Mouse (Mus musculus) spleen, adult 2 months (tissue): ENCODE measurements around the gene Cflar. TPM values are rescaled to one million over a fixed set of nuclear protein-coding genes. Genes with fewer than 3 reads are reported as not detected.
A peak's percentile ranks its signal among the peaks of the same experiment; 100 is the strongest.

Experiments used
- DNase-seq, 2 experiments: peaks; one replicate each; pipeline versions ENCODE4 v3.0.0 to v3.0.0-alpha.2; 2012 to 2021; ENCODE audit warnings: low spot score in 2 of 2, low read depth in 1 of 2
- H3K27ac ChIP-seq: fragments of 200-500 bp; 2 replicates; pipeline ENCODE4 v1.5.1; 2012; ENCODE audit warnings: low read length, inconsistent platforms; ENCODE audit not compliant: insufficient read depth
- H3K27me3 ChIP-seq: fragments of 200-500 bp; 2 replicates; pipeline ENCODE4 v1.6.1; 2012; ENCODE audit warnings: mild to moderate bottlenecking, moderate library complexity, low read length, inconsistent platforms; ENCODE audit not compliant: control insufficient read depth, insufficient read depth
- H3K36me3 ChIP-seq: fragments of 200-500 bp; 2 replicates; pipeline ENCODE4 v1.6.1; 2012; ENCODE audit warnings: mild to moderate bottlenecking, low read length, inconsistent platforms; ENCODE audit not compliant: control insufficient read depth, insufficient read depth
- H3K4me1 ChIP-seq: fragments of 200-500 bp; 2 replicates; pipeline ENCODE4 v1.6.1; 2011; ENCODE audit warnings: inconsistent platforms; ENCODE audit not compliant: control insufficient read depth, insufficient read depth, insufficient read length
- H3K4me3 ChIP-seq: fragments of 200-500 bp; 2 replicates; pipeline ENCODE4 v1.5.1; 2011; ENCODE audit warnings: mild to moderate bottlenecking, inconsistent platforms; ENCODE audit not compliant: insufficient read depth, insufficient read length; ENCODE audit errors: extremely low read depth
- CTCF ChIP-seq: fragments of 200-500 bp; IDR thresholded peaks from 2 replicates; pipeline ENCODE4 v1.5.1; 2011; ENCODE audit warnings: mild to moderate bottlenecking, inconsistent platforms; ENCODE audit not compliant: insufficient read depth, insufficient read length, insufficient replicate concordance; ENCODE audit errors: extremely low read depth
- POLR2A ChIP-seq: fragments of 200-500 bp; IDR thresholded peaks from 2 replicates; pipeline ENCODE4 v1.6.1; 2011; ENCODE audit warnings: low read depth, low read length, inconsistent platforms
- WGBS: fragments of 180-500 bp; shearing (Covaris S2); methylation state at CpG from one replicate; pipeline ENCODE4 v1.1.7; 2018; 5-methylcytosine and 5-hydroxymethylcytosine counted together
- polyA plus RNA-seq: library from polyadenylated mRNA; depleted of rRNA; stranded (reverse); fragments of >200 nt; gene quantifications from 2 replicates; pipeline ENCODE4 v1.2.3, GENCODE M21; 2012; rRNA removed

Gene Cflar
- polyA plus RNA-seq, 1 experiment, result 33.2 TPM

GRCm38 (mm10) chr1:58803531-58803930 is 92.2 kb downstream of the Cflar start:
- no peak for DNase-seq
- Histone ChIP-seq H3K4me1 (peaks cover 10% of the 10 kb centered on the region; the same call in 1 of the 2 replicates), H3K36me3 (peaks cover 7% of the 10 kb centered on the region; the same call in 1 of the 2 replicates), H3K27ac (peak overlapping the region; percentile 91), H3K27me3 (no peaks in the 10 kb centered on the region), H3K4me3 (peak overlapping the region; percentile 61)
- WGBS, result 24% methylated on average over 6 of the region's 6 CpGs
- TF ChIP-seq POLR2A (no peak), CTCF (no peak)

- no peaks in the 10 kb centered on the region for H3K27me3 ChIP-seq
- H3K4me1 ChIP-seq, result peaks cover 10% of the 10 kb centered on the region; the same call in 1 of the 2 replicates
- TF ChIP-seq CTCF (no peak), POLR2A (no peak)
- H3K4me3 ChIP-seq, result no peak overlapping the region
- H3K27ac ChIP-seq, result peak overlapping the region; percentile 61
- 27% methylated on average over 3 of the region's 3 CpGs for WGBS
- H3K36me3 ChIP-seq, result no peaks in the 10 kb centered on the region; the same call in 1 of the 2 replicates
- DNase-seq, result no peak
These were observed 95.3 kb downstream of the Cflar start for GRCm38 (mm10) chr1:58806651-58807050.

Other genes starting within 250 kb of the Cflar start
- 8.5 and 10.4 TPM in 2 replicates for gene Orc2, start 206.4 kb upstream of the Cflar start, polyA plus RNA-seq
- gene Fam126b, start 125.2 kb upstream of the Cflar start, polyA plus RNA-seq, result 0.67 TPM in 2 replicates
- 13.8 and 13.9 TPM in 2 replicates for gene Ndufb3, start 125.1 kb upstream of the Cflar start, polyA plus RNA-seq
- 0.15 TPM in 1 of 2 replicates, not detected in the other for gene Als2cr12, start 15.5 kb upstream of the Cflar start, polyA plus RNA-seq
- gene Casp8, start 83.9 kb downstream of the Cflar start, polyA plus RNA-seq, result 5.6 and 6.3 TPM in 2 replicates